Mouse (Mus musculus) ES-Bruce4 (cell line): ENCODE data around the gene Lrrc28.

Experiments used
- CTCF ChIP-seq: IDR thresholded peaks from one replicate; pipeline ENCODE4 v1.8.1; 2011; ENCODE audit warnings: low read depth, low read length
- POLR2A ChIP-seq: IDR thresholded peaks from one replicate; pipeline ENCODE4 v1.8.1; 2011; ENCODE audit warnings: low read length; ENCODE audit not compliant: insufficient read depth

DNA sequence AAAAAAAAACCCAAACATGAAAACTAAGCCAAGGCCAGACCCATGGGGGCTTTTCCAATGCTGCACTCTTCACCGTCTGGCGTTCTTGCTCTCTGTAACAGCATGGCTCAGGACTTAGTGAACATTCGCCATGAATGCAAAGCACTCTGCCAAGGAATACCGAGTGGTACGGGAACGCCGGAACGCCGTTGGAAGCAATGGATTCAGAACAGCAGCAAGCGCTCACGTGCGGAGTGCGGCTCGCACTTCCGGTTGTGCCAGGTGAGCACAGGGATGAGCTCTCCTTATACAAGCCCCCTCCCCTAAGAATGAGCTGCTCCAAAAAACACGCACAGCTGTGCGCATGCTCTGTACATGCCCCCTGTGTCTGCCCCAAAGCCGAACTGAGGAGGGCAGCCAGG is 116.2 kb downstream of the Lrrc28 start:
- TF ChIP-seq CTCF, result no peak
- TF ChIP-seq POLR2A, result no peak
